Mouse (Mus musculus) liver, embryonic 14.5 days (tissue): ENCODE measurements around the gene Snca. TPM values are rescaled to one million over a fixed set of nuclear protein-coding genes. Genes with fewer than 3 reads are reported as not detected.

Experiments used
- ATAC-seq: fragments of 200-750 bp; cut with Nextera tagmentation; 2 replicates; pipeline ENCODE4 v1.8.0; 2017; ENCODE audit warnings: moderate number of reproducible peaks, mild to moderate bottlenecking, moderate library complexity; ENCODE audit not compliant: insufficient read depth
- DNase-seq, 3 experiments: peaks; one replicate each; pipeline ENCODE4 v3.0.0-alpha.2; 2012 to 2013; ENCODE audit warnings: low read depth in 3 of 3, low spot score in 3 of 3
- H3K27ac ChIP-seq: fragments of 300-500 bp; sonication (generic); 2 replicates; pipeline ENCODE4 v1.5.1; 2014; ENCODE audit warnings: moderate library complexity, mild to moderate bottlenecking, control low read depth, inconsistent platforms
- H3K27me3 ChIP-seq: fragments of 300-500 bp; sonication (generic); 2 replicates; pipeline ENCODE4 v1.6.1; 2014; ENCODE audit warnings: mild to moderate bottlenecking, low read length, moderate library complexity; ENCODE audit not compliant: control insufficient read depth, insufficient read depth
- H3K36me3 ChIP-seq: fragments of 300-500 bp; sonication (generic); replicated peaks from 2 replicates; pipeline ENCODE4 v1.6.1; 2014; ENCODE audit warnings: low read depth; ENCODE audit not compliant: control insufficient read depth, insufficient read depth
- H3K4me1 ChIP-seq, 2 experiments: fragments of 200-500 bp in 1 of 2; fragments of 300-500 bp in 1 of 2; sonication (generic) in 1 of 2; replicated peaks; 2 replicates each; pipeline ENCODE4 v1.6.1; 2012 to 2014; ENCODE audit warnings: antibody characterized with exemption in 1 of 2, inconsistent platforms in 1 of 2, low read length in 1 of 2; ENCODE audit not compliant: control insufficient read depth in 2 of 2, insufficient read depth in 2 of 2
- H3K4me2 ChIP-seq: fragments of 300-500 bp; sonication (generic); 2 replicates; pipeline ENCODE4 v1.6.1; 2014; ENCODE audit warnings: low read depth, mild to moderate bottlenecking, control low read depth, moderate library complexity
- H3K4me3 ChIP-seq, 2 experiments: fragments of 200-500 bp in 1 of 2; fragments of 300-500 bp in 1 of 2; sonication (generic) in 1 of 2; 2 replicates each; pipeline ENCODE4 v1.5.1; 2012 to 2014; ENCODE audit warnings: low read depth in 2 of 2, low read length in 2 of 2, mild to moderate bottlenecking in 2 of 2, control low read depth in 1 of 2, inconsistent platforms in 1 of 2, moderate library complexity in 1 of 2; ENCODE audit not compliant: insufficient read depth in 1 of 2
- H3K9ac ChIP-seq: fragments of 300-500 bp; sonication (generic); replicated peaks from 2 replicates; pipeline ENCODE4 v1.6.1; 2014; ENCODE audit warnings: mild to moderate bottlenecking, control low read depth, moderate library complexity
- H3K9me3 ChIP-seq: fragments of 300-500 bp; sonication (generic); 2 replicates; pipeline ENCODE4 v1.6.1; 2016; ENCODE audit warnings: low read length, mixed read lengths; ENCODE audit not compliant: control insufficient read depth
- CTCF ChIP-seq: IDR thresholded peaks from 2 replicates; pipeline ENCODE4 v1.5.1; 2016; ENCODE audit warnings: antibody characterized with exemption, low read depth, control low read depth
- EP300 ChIP-seq: IDR thresholded peaks from 2 replicates; pipeline ENCODE4 v1.6.1; 2016; ENCODE audit warnings: antibody characterized with exemption, low read depth
- WGBS: fragments of 180-500 bp; shearing (Covaris S2); extraction: QIAGEN DNeasy Blood & Tissue Kit; methylation state at CpG from one replicate; pipeline ENCODE4 v1.1.7; 2014; ENCODE audit not compliant: insufficient replicate concordance; 5-methylcytosine and 5-hydroxymethylcytosine counted together
- polyA plus RNA-seq, 2 experiments: library from polyadenylated mRNA; depleted of rRNA in 1 of 2; stranded (reverse) in 1 of 2; unstranded in 1 of 2; fragments of >200 nt; fragmentation: Nextera tagmentation in 1 of 2; extraction: Ambion mirVana in 1 of 2; gene quantifications; 2 replicates each; pipeline versions ENCODE4 v1.2.1 to v1.2.3; 2012 to 2014

The Snca gene
- 177 and 253 TPM in 2 replicates for polyA plus RNA-seq (2012; rRNA removed)
- 385 and 388 TPM in 2 replicates for polyA plus RNA-seq (2014; fragmentation: Nextera tagmentation; extraction: Ambion mirVana)

- H3K4me1 ChIP-seq, result peaks cover 13 to 16% of the 10 kb centered on the region in 2 experiments
- H3K4me2 ChIP-seq, result peak within 1 kb of the TSS; percentile 81
- ATAC-seq, result peak; percentile 4; the same call in 1 of the 2 replicates
- WGBS, result 5% methylated on average over 14 of the region's 14 CpGs
- TF ChIP-seq EP300 (no peak), CTCF (no peak)
- peak within 1 kb of the TSS; percentile 98 for H3K9ac ChIP-seq
- H3K9me3 ChIP-seq, result no peaks in the 10 kb centered on the region
- H3K4me3 ChIP-seq, result peak within 1 kb of the TSS; percentile 94 to 98
- peak within 1 kb of the TSS; percentile 98 for H3K27ac ChIP-seq
- DNase-seq, result no peak
- no peaks in the 10 kb centered on the region; the same call in 1 of the 2 replicates for H3K27me3 ChIP-seq
- peaks cover 16% of the 10 kb centered on the region for H3K36me3 ChIP-seq
Measured at GRCm38 (mm10) chr6:60829282-60829891, at the start of gene Snca. TSS of gene Snca (minus strand) at chr6:60829855.

- no peaks in the 10 kb centered on the region for H3K4me1 ChIP-seq
- H3K36me3 ChIP-seq, result no peaks in the 10 kb centered on the region
- 57% methylated on average over 1 of the region's 1 CpGs for WGBS
- H3K27ac ChIP-seq, result no peak overlapping the region
- H3K9me3 ChIP-seq, result no peaks in the 10 kb centered on the region
- TF ChIP-seq CTCF (no peak), EP300 (no peak)
- no peaks in the 10 kb centered on the region for H3K27me3 ChIP-seq
- DNase-seq (no peak), ATAC-seq (no peak)
- no peak overlapping the region for H3K4me3 ChIP-seq
- H3K4me2 ChIP-seq, result no peak overlapping the region
- H3K9ac ChIP-seq, result no peak overlapping the region
Measured at GRCm38 (mm10) chr6:60870126-60870525, 40.5 kb upstream of the Snca start.

- Histone ChIP-seq H3K9me3 (no peaks in the 10 kb centered on the region), H3K36me3 (no peaks in the 10 kb centered on the region), H3K4me3 (no peak overlapping the region), H3K4me2 (no peak overlapping the region), H3K4me1 (peaks cover 0 to 3% of the 10 kb centered on the region in 2 experiments; a peak in 2 of 4 replicates), H3K9ac (no peak overlapping the region), H3K27ac (no peak overlapping the region), H3K27me3 (no peaks in the 10 kb centered on the region)
- WGBS, result 43% methylated on average over 2 of the region's 2 CpGs
- DNase-seq, result no peak
- TF ChIP-seq EP300 (no peak), CTCF (no peak)
- ATAC-seq, result no peak
Measured at GRCm38 (mm10) chr6:60856599-60856998, 26.9 kb upstream of the Snca start.

GRCm38 (mm10) chr6:60851690-60852089 is 22.0 kb upstream of the Snca start:
- H3K4me2 ChIP-seq, result peak overlapping the region; percentile 28; the same call in 1 of the 2 replicates
- no peak for TF ChIP-seq CTCF
- no peak for TF ChIP-seq EP300
- WGBS, result 61% methylated on average over 2 of the region's 2 CpGs
- H3K4me1 ChIP-seq, result peaks cover 3 to 6% of the 10 kb centered on the region in 2 experiments; a peak in 3 of 4 replicates
- no peaks in the 10 kb centered on the region for H3K36me3 ChIP-seq
- no peaks in the 10 kb centered on the region for H3K27me3 ChIP-seq
- no peak overlapping the region for H3K4me3 ChIP-seq
- DNase-seq, result peak in 2 of 3 experiments; percentile 31 to 32
- H3K9ac ChIP-seq, result no peak overlapping the region
- no peaks in the 10 kb centered on the region for H3K9me3 ChIP-seq
- ATAC-seq, result peak; percentile 73
- H3K27ac ChIP-seq, result peak overlapping the region; percentile 60

- Histone ChIP-seq H3K36me3 (peaks cover 23% of the 10 kb centered on the region), H3K9me3 (no peaks in the 10 kb centered on the region), H3K4me1 (peaks cover 13 to 16% of the 10 kb centered on the region in 2 experiments), H3K27ac (peak overlapping the region; percentile 98), H3K4me3 (peak overlapping the region; percentile 94 to 98), H3K9ac (peak overlapping the region; percentile 98), H3K4me2 (peak overlapping the region; percentile 81), H3K27me3 (no peaks in the 10 kb centered on the region; the same call in 1 of the 2 replicates)
- ATAC-seq, result peak; percentile 83
- WGBS, result 1% methylated on average over 35 of the region's 35 CpGs
- peak; percentile 71 to 80 (median 76) for DNase-seq
- TF ChIP-seq EP300, result 0 out of 2 replicates have a peak, but pooled peaks have one; percentile 43
- TF ChIP-seq CTCF, result peak; percentile 31; the same call in 1 of the 2 replicates
Measured at GRCm38 (mm10) chr6:60828429-60829264, 1.0 kb downstream of the Snca start.
